Mouse (Mus musculus): Measurements from ENCODE around the gene Efcab6. TPM values are rescaled to one million over a fixed set of nuclear protein-coding genes. Genes with fewer than 3 reads are reported as not detected.

The Efcab6 gene
- polyA plus RNA-seq, 1 experiment from 2014 or later = 0.29 TPM

- H3K4me1 ChIP-seq (ENCODE audit: control insufficient read depth, insufficient read depth, low read length) = peaks cover 3% of the 10 kb centered on the region
- peaks cover 19% of the 10 kb centered on the region for H3K27me3 ChIP-seq (ENCODE audit: control insufficient read depth, insufficient read depth, low read length)
- WGBS = 31% methylated on average over 7 of the region's 7 CpGs
These were observed 7.0 kb upstream of the Efcab6 start for GRCm38 (mm10) chr15:84072226-84072625.

DNA sequence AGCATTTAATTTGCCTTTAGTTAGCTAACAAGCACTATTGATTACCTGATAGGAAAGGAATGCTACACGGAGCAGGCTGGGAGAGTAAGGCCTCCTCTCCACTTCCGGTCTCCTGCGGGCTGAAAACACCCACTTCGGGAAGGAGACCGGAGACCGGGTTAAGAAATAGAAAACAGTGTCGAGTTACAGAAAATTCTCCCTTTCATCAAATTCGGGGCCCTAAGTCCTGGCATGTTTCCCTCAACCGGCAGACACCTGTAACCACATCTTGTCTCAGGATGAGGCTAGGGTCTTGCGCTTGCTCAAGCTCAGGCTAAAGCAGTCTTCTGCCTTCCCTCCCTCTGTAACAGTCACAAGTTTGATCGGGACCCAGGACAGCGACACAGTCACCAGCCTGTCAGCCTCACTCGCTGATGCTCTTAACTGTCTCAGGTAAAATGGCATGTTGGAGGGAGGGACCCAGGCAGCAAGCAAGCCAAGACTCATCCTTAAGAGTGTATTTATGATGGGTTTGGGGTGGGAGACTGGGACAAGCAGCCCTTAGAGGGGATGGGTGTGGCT lies 5.0 kb upstream of the Efcab6 start:
- Histone ChIP-seq H3K4me1 (ENCODE audit: control insufficient read depth, insufficient read depth, low read length) (peaks cover 4% of the 10 kb centered on the region), H3K9me3 (ENCODE audit: control insufficient read depth, low read length) (no peaks in the 10 kb centered on the region), H3K27me3 (ENCODE audit: control insufficient read depth, insufficient read depth, low read length) (peaks cover 19% of the 10 kb centered on the region), H3K4me3 (ENCODE audit: low read depth, low read length) (no peak overlapping the region), H3K9ac (ENCODE audit: low read length) (no peak overlapping the region), H3K36me3 (ENCODE audit: control insufficient read depth, insufficient read depth, low read length) (no peaks in the 10 kb centered on the region), H3K27ac (ENCODE audit: low read depth, low read length) (no peak overlapping the region), H3K4me2 (no peak overlapping the region)
- 9% methylated on average over 13 of the region's 13 CpGs for WGBS
- ATAC-seq (ENCODE audit: low FRiP score) = no peak
- peak; percentile 86 for DNase-seq (ENCODE audit: low spot score, missing footprints)

More at GRCm38 (mm10) chr15:84072226-84072625, 7.0 kb upstream of the Efcab6 start:
- DNase-seq (ENCODE audit: low spot score, missing footprints) (peak; percentile 96), ATAC-seq (ENCODE audit: low FRiP score) (peak; percentile 45; the same call in 1 of the 2 replicates)
- Histone ChIP-seq H3K27ac (ENCODE audit: low read depth, low read length) (no peak overlapping the region), H3K9me3 (ENCODE audit: control insufficient read depth, low read length) (no peaks in the 10 kb centered on the region), H3K4me2 (no peak overlapping the region), H3K9ac (ENCODE audit: low read length) (no peak overlapping the region), H3K36me3 (ENCODE audit: control insufficient read depth, insufficient read depth, low read length) (no peaks in the 10 kb centered on the region), H3K4me3 (ENCODE audit: low read depth, low read length) (no peak overlapping the region)

DNA sequence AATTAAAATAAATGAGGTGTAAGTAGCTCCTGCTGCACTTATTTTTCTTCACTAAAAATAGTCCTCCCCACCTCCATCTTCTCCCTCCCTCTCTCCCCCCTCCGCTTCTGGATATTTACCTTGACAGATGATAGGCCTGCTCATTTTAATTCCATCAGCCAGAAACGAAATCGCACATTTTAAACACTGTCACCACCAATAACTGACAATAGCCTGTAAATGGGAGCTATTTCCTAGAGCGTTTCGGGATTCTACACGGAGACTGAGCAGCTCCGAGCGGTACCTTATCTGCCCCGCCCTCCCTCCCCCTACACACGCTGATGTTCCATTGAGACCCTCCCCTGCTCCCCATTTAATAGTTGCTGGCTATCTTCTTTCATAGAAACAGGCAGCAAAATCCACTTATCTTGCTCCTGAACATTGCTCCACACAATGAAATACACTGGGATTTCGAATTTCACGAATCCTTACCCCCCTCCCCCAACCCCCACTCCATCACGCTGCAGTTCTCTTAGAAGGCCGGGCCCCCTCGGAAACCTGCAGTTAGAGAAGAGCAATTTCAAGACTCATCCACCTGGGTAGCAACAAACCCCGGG lies 4.4 kb upstream of the Efcab6 start:
- Histone ChIP-seq H3K4me1 (ENCODE audit: control insufficient read depth, insufficient read depth, low read length) (peaks cover 8% of the 10 kb centered on the region), H3K9me3 (ENCODE audit: control insufficient read depth, low read length) (no peaks in the 10 kb centered on the region), H3K4me3 (ENCODE audit: low read depth, low read length) (no peak overlapping the region), H3K4me2 (no peak overlapping the region), H3K9ac (ENCODE audit: low read length) (no peak overlapping the region), H3K36me3 (ENCODE audit: control insufficient read depth, insufficient read depth, low read length) (no peaks in the 10 kb centered on the region), H3K27ac (ENCODE audit: low read depth, low read length) (no peak overlapping the region), H3K27me3 (ENCODE audit: control insufficient read depth, insufficient read depth, low read length) (peaks cover 19% of the 10 kb centered on the region)
- ATAC-seq (ENCODE audit: low FRiP score) (no peak), DNase-seq (ENCODE audit: low spot score, missing footprints) (peak; percentile 77)
- WGBS = 16% methylated on average over 16 of the region's 16 CpGs

GRCm38 (mm10) chr15:84065701-84066100 lies 522 bp upstream of the Efcab6 start:
- no peak for ATAC-seq (ENCODE audit: low FRiP score)
- H3K4me3 ChIP-seq (ENCODE audit: low read depth, low read length) = no peak overlapping the region
- no peak overlapping the region for H3K27ac ChIP-seq (ENCODE audit: low read depth, low read length)
- no peak overlapping the region for H3K4me2 ChIP-seq
- no peaks in the 10 kb centered on the region for H3K36me3 ChIP-seq (ENCODE audit: control insufficient read depth, insufficient read depth, low read length)
- H3K9ac ChIP-seq (ENCODE audit: low read length) = no peak overlapping the region
- DNase-seq (ENCODE audit: low spot score, missing footprints) = no peak
- H3K4me1 ChIP-seq (ENCODE audit: control insufficient read depth, insufficient read depth, low read length) = peaks cover 8% of the 10 kb centered on the region
- WGBS = 67% methylated on average over 4 of the region's 4 CpGs
- H3K27me3 ChIP-seq (ENCODE audit: control insufficient read depth, insufficient read depth, low read length) = peaks cover 15% of the 10 kb centered on the region
- no peaks in the 10 kb centered on the region for H3K9me3 ChIP-seq (ENCODE audit: control insufficient read depth, low read length)

- Histone ChIP-seq H3K9ac (ENCODE audit: low read length) (no peak overlapping the region), H3K4me3 (ENCODE audit: low read depth, low read length) (no peak overlapping the region), H3K27ac (ENCODE audit: low read depth, low read length) (no peak overlapping the region), H3K27me3 (ENCODE audit: control insufficient read depth, insufficient read depth, low read length) (no peaks in the 10 kb centered on the region), H3K36me3 (ENCODE audit: control insufficient read depth, insufficient read depth, low read length) (no peaks in the 10 kb centered on the region), H3K4me2 (no peak overlapping the region), H3K4me1 (ENCODE audit: control insufficient read depth, insufficient read depth, low read length) (no peaks in the 10 kb centered on the region), H3K9me3 (ENCODE audit: control insufficient read depth, low read length) (no peaks in the 10 kb centered on the region)
- ATAC-seq (ENCODE audit: low FRiP score) (no peak), DNase-seq (ENCODE audit: low spot score, missing footprints) (no peak)
- 78% methylated on average over 6 of the region's 6 CpGs for WGBS
These were observed 6.3 kb downstream of the Efcab6 start for GRCm38 (mm10) chr15:84058841-84059240.

DNA sequence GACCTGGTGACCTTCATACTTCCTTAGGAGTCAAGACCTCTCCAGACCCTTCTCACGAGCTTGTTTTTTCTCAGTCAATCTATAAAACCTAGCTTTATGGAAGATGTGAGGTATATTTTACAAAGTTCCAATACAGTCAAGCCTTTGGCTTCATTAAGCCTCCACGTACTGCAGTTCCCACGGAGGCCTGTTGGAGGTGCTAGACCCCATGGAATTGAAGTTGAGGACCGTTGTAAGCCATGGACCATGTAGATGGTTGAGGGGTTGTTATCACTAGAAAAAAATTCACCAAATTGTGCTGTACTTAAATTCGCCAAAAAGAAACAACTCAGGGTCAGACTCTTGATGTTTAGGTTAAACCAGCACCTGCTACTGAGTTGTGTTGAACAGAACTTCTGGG lies 9.1 kb downstream of the Efcab6 start:
- Histone ChIP-seq H3K9me3 (ENCODE audit: control insufficient read depth, low read length) (no peaks in the 10 kb centered on the region), H3K27ac (ENCODE audit: low read depth, low read length) (no peak overlapping the region), H3K27me3 (ENCODE audit: control insufficient read depth, insufficient read depth, low read length) (no peaks in the 10 kb centered on the region), H3K36me3 (ENCODE audit: control insufficient read depth, insufficient read depth, low read length) (no peaks in the 10 kb centered on the region), H3K4me2 (no peak overlapping the region), H3K4me1 (ENCODE audit: control insufficient read depth, insufficient read depth, low read length) (no peaks in the 10 kb centered on the region), H3K4me3 (ENCODE audit: low read depth, low read length) (no peak overlapping the region), H3K9ac (ENCODE audit: low read length) (no peak overlapping the region)
- 68% methylated on average over 5 of the region's 5 CpGs for WGBS
- no peak for ATAC-seq (ENCODE audit: low FRiP score)
- DNase-seq (ENCODE audit: low spot score, missing footprints) = peak; percentile 83

- 41% methylated on average over 9 of the region's 9 CpGs for WGBS
- H3K4me2 ChIP-seq = no peak overlapping the region
- H3K27ac ChIP-seq (ENCODE audit: low read depth, low read length) = no peak overlapping the region
These were observed 11.3 kb downstream of the Efcab6 start for GRCm38 (mm10) chr15:84053859-84054258.

GRCm38 (mm10) chr15:84053240-84053639 lies 11.9 kb downstream of the Efcab6 start:
- Histone ChIP-seq H3K9ac (ENCODE audit: low read length) (no peak overlapping the region), H3K27ac (ENCODE audit: low read depth, low read length) (no peak overlapping the region), H3K9me3 (ENCODE audit: control insufficient read depth, low read length) (no peaks in the 10 kb centered on the region), H3K27me3 (ENCODE audit: control insufficient read depth, insufficient read depth, low read length) (no peaks in the 10 kb centered on the region), H3K4me1 (ENCODE audit: control insufficient read depth, insufficient read depth, low read length) (no peaks in the 10 kb centered on the region), H3K4me3 (ENCODE audit: low read depth, low read length) (no peak overlapping the region), H3K36me3 (ENCODE audit: control insufficient read depth, insufficient read depth, low read length) (no peaks in the 10 kb centered on the region), H3K4me2 (no peak overlapping the region)
- DNase-seq (ENCODE audit: low spot score, missing footprints) (peak; percentile 44), ATAC-seq (ENCODE audit: low FRiP score) (no peak)
- 94% methylated on average over 4 of the region's 4 CpGs for WGBS

More at GRCm38 (mm10) chr15:84053859-84054258, 11.3 kb downstream of the Efcab6 start:
- no peaks in the 10 kb centered on the region for H3K27me3 ChIP-seq (ENCODE audit: control insufficient read depth, insufficient read depth, low read length)
- H3K9me3 ChIP-seq (ENCODE audit: control insufficient read depth, low read length) = no peaks in the 10 kb centered on the region
- H3K4me1 ChIP-seq (ENCODE audit: control insufficient read depth, insufficient read depth, low read length) = no peaks in the 10 kb centered on the region
- H3K36me3 ChIP-seq (ENCODE audit: control insufficient read depth, insufficient read depth, low read length) = no peaks in the 10 kb centered on the region
- no peak overlapping the region for H3K4me3 ChIP-seq (ENCODE audit: low read depth, low read length)
- DNase-seq (ENCODE audit: low spot score, missing footprints) = peak; percentile 98
- 0 out of 2 replicates have a peak, but pooled peaks have one; percentile 55 for ATAC-seq (ENCODE audit: low FRiP score)
- H3K9ac ChIP-seq (ENCODE audit: low read length) = no peak overlapping the region

- H3K4me1 ChIP-seq (ENCODE audit: control insufficient read depth, insufficient read depth, low read length) = no peaks in the 10 kb centered on the region
- ATAC-seq (ENCODE audit: low FRiP score) (no peak), DNase-seq (ENCODE audit: low spot score, missing footprints) (no peak)
- H3K9me3 ChIP-seq (ENCODE audit: control insufficient read depth, low read length) = no peaks in the 10 kb centered on the region
- no peak overlapping the region for H3K4me3 ChIP-seq (ENCODE audit: low read depth, low read length)
- WGBS = 85% methylated on average over 9 of the region's 9 CpGs
- no peaks in the 10 kb centered on the region for H3K27me3 ChIP-seq (ENCODE audit: control insufficient read depth, insufficient read depth, low read length)
- no peaks in the 10 kb centered on the region for H3K36me3 ChIP-seq (ENCODE audit: control insufficient read depth, insufficient read depth, low read length)
- no peak overlapping the region for H3K27ac ChIP-seq (ENCODE audit: low read depth, low read length)
- H3K9ac ChIP-seq (ENCODE audit: low read length) = no peak overlapping the region
- H3K4me2 ChIP-seq = no peak overlapping the region
These were observed 12.8 kb downstream of the Efcab6 start for GRCm38 (mm10) chr15:84052390-84052789.
